Mouse (Mus musculus): ENCODE measurements around the gene Vmn1r116. TPM values are rescaled to one million over a fixed set of nuclear protein-coding genes. Genes with fewer than 3 reads are reported as not detected.
"Not testable (repeated sequence)": the region's sequence is repeated elsewhere in the genome, so short reads cannot be mapped to it uniquely, and the experiment has no call there.

Gene Vmn1r116
- total RNA-seq (2021): not detected

DNA sequence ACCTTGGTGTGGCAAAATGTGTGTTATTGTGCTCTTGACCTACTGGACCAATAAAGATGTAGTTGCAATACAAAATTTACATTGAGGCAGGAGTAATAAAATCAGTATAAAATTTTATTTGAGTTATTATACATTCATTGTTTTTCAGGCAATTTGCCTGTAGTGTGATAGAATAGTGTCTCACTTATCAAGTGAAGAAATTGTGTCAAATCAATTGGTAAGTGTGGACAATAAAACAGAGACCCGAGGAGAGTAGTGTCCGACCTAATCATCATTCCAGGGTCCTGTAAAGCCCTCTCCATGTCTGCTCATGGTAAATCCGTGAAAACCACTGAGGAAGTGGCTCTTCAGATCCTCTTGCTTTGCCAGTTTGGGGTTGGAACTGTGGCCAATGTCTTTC is at the start of gene Vmn1r116:
Gene Vmn1r116, plus strand, starts transcription at position 301 of the 400 bp plus-strand sequence.
- DNase-seq; intact Hi-C loops (cut with DNase I): not testable (repeated sequence)

DNA sequence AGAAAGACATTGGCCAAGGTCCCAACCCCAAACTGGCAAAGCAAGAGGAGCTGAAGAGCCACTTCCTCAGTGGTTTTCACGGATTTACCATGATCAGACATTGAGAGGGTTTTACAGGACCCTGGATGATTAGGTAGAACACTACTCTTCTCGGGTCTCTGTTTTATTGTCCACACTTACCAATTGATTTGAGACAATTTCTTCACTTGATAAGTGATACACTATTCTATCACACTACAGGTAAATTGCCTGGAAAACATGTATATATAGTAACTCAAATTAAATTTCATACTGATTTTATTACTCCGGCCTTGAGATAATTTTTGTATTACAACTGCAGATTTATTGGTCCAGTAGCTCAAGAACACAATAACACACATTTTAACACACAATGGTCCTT is 27.2 kb upstream of the Vmn1r116 start, which contains the start of gene Vmn1r115:
Gene Vmn1r115, minus strand, starts transcription at position 101 of the 400 bp plus-strand sequence.
- intact Hi-C loops (cut with DNase I); DNase-seq: not testable (repeated sequence)

DNA sequence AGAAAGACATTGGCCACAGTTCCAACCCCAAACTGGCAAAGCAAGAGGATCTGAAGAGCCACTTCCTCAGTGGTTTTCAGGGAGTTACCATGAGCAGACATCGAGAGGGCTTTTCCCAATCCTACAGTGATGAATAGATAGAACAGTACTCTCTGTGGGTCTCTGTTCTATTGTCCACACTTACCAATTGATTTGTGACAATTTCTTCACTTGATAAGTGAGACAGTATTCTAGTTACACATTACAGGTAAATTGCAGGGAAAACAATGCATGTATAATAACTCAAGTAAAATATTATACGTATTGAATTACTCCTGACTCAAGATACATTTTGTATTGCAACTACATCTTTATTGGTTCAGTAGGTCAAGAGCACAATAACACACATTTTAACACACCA is 12.0 kb downstream of the Vmn1r116 start, which contains the start of gene Vmn1r117:
Gene Vmn1r117, minus strand, starts transcription at position 101 of the 400 bp plus-strand sequence.
- DNase-seq; intact Hi-C loops (cut with DNase I): not testable (repeated sequence)

DNA sequence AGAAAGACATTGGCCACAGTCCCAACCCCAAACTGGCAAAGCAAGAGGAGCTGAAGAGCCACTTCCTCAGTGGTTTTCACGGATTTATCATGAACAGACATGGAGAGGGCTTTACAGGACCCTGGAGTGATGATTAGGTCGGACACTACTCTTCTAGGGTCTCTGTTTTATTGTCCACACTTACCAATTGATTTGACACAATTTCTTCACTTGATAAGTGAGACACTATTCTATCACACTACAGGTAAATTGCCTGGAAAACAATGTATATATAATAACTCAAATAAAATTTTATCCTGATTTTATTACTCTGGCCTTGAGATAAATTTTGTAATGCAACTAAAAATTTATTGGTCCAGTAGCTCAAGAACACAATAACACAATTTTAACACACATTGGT is 40.2 kb downstream of the Vmn1r116 start, which contains the start of gene Vmn1r118:
Gene Vmn1r118, minus strand, starts transcription at position 101 of the 400 bp plus-strand sequence.
- intact Hi-C loops (cut with DNase I); DNase-seq: not testable (repeated sequence)

Other genes starting within 250 kb of the Vmn1r116 start
- gene Vmn1r107, start 203.3 kb upstream of the Vmn1r116 start, total RNA-seq (2021): not detected
- not detected for gene Vmn1r111, start 169.0 kb upstream of the Vmn1r116 start, total RNA-seq (2021)
- not detected for gene Gm10668, start 141.6 kb upstream of the Vmn1r116 start, total RNA-seq (2021)
- not detected for gene Vmn1r112, start 101.1 kb upstream of the Vmn1r116 start, total RNA-seq (2021)
- gene Vmn1r113, start 85.0 kb upstream of the Vmn1r116 start, total RNA-seq (2021): not detected
- gene Vmn1r114, start 60.1 kb upstream of the Vmn1r116 start, total RNA-seq (2021): not detected
- not detected for gene Vmn1r115, start 27.3 kb upstream of the Vmn1r116 start, total RNA-seq (2021)
- gene Vmn1r117, start 11.9 kb downstream of the Vmn1r116 start, total RNA-seq (2021): not detected
- gene Vmn1r118, start 40.1 kb downstream of the Vmn1r116 start, total RNA-seq (2021): not detected
- gene Vmn1r119, start 140.2 kb downstream of the Vmn1r116 start, total RNA-seq (2021): not detected
- not detected for gene Vmn1r120, start 181.5 kb downstream of the Vmn1r116 start, total RNA-seq (2021)
- gene Vmn1r121, start 226.3 kb downstream of the Vmn1r116 start, total RNA-seq (2021): not detected

Measured in heart, postnatal 10 days (tissue).